Mouse (Mus musculus): ENCODE data around the gene Inafm1. TPM values are rescaled to one million over a fixed set of nuclear protein-coding genes. Genes with fewer than 3 reads are reported as not detected.

Gene Inafm1
- 9.3 TPM in 2 replicates for polyA plus RNA-seq (2014; fragmentation: Nextera tagmentation; extraction: Ambion mirVana)

DNA sequence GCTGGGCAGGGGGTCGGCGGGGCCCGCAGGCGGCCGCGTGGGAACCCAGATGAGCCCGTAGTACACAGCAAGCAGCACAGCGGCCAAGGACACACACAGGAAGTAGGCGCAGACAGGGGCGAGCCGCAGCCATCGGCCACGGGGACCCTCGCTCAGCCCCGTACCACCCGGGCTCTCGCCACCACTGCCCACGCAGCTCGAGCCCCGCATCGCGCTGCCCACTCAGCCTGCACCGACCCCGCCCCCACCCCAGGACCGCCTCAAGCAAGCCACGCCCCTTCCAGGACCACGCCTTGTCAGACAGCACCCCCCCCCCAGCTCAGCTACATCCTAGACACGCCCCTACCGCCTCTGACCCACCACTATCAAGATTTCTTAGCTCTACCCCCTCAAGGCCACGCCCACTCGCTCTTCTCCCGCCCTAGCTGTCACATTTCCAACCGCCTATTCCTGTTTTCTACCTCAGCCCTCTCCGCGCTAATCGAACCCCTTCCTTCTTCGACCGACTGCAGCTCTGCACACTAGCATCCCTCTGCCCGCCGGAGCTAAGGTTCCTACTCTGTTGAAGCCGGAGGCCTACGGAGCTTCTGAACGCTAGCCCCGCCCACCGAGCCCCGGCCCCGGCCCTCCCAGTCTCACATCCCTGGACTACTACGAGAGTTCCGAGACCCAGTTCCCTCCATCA lies at the start of gene Inafm1:
Inafm1 (minus strand) TSS at position 537 of the 685 bp plus-strand sequence.
- H3K9ac ChIP-seq (replicated peaks; ENCODE audit: low read length), result peak within 1 kb of the TSS; percentile 74
- peaks cover 8% of the 10 kb centered on the region for H3K4me1 ChIP-seq (ENCODE audit: control insufficient read depth, insufficient read depth, low read length)
- WGBS, result under 1% methylated on average over 37 of the region's 49 CpGs
- H3K27me3 ChIP-seq (ENCODE audit: control insufficient read depth, insufficient read depth, low read length), result no peaks in the 10 kb centered on the region
- ATAC-seq (replicated peaks; ENCODE audit: insufficient number of reproducible peaks, low FRiP score, low TSS enrichment, low read depth), result peak; percentile 80
- peak; percentile 97 for DNase-seq (ENCODE audit: low spot score)
- H3K4me3 ChIP-seq (ENCODE audit: low read depth, low read length), result peak within 1 kb of the TSS; percentile 75
- peak within 1 kb of the TSS; percentile 97 for H3K4me2 ChIP-seq (ENCODE audit: low read depth, low read length)
- peak within 1 kb of the TSS; percentile 82 for H3K27ac ChIP-seq (replicated peaks; ENCODE audit: low read depth, low read length)
- H3K36me3 ChIP-seq (replicated peaks; ENCODE audit: control insufficient read depth, insufficient read depth, low read depth, low read length), result no peaks in the 10 kb centered on the region; the same call in none of the 2 replicates
- H3K9me3 ChIP-seq (replicated peaks; ENCODE audit: control insufficient read depth, low read length), result no peaks in the 10 kb centered on the region

- Histone ChIP-seq H3K27ac (replicated peaks; ENCODE audit: low read depth, low read length) (no peak overlapping the region), H3K4me2 (ENCODE audit: low read depth, low read length) (no peak overlapping the region), H3K36me3 (replicated peaks; ENCODE audit: control insufficient read depth, insufficient read depth, low read depth, low read length) (no peaks in the 10 kb centered on the region; the same call in 1 of the 2 replicates), H3K4me3 (ENCODE audit: low read depth, low read length) (no peak overlapping the region), H3K27me3 (ENCODE audit: control insufficient read depth, insufficient read depth, low read length) (no peaks in the 10 kb centered on the region), H3K4me1 (ENCODE audit: control insufficient read depth, insufficient read depth, low read length) (no peaks in the 10 kb centered on the region), H3K9me3 (replicated peaks; ENCODE audit: control insufficient read depth, low read length) (no peaks in the 10 kb centered on the region), H3K9ac (replicated peaks; ENCODE audit: low read length) (no peak overlapping the region)
- no peak for DNase-seq (ENCODE audit: low spot score)
- ATAC-seq (replicated peaks; ENCODE audit: insufficient number of reproducible peaks, low FRiP score, low TSS enrichment, low read depth), result no peak
- WGBS, result 87% methylated on average over 6 of the region's 6 CpGs
Measured at GRCm38 (mm10) chr7:16320479-16320878, 47.1 kb upstream of the Inafm1 start.

DNA sequence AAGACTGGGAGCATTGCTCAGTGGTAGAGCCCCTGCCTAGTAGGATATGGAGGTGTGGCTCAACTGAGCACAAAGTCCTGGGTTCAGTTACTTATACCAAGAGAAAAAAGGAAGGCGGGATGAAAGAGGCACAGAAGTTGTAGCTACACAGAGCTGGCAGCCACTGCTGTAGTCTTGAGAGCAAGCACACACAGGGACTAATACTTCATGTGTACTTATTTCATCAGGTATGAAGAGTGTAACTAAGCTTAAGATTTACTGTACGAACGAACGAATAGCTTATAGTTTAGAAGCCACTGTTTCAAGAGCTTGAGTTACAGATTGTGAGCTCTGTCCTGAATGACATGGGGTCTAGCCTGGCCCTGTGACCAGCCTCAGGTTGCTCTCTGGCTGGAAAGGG lies 45.8 kb upstream of the Inafm1 start:
- H3K4me1 ChIP-seq (ENCODE audit: control insufficient read depth, insufficient read depth, low read length), result no peaks in the 10 kb centered on the region
- H3K27ac ChIP-seq (replicated peaks; ENCODE audit: low read depth, low read length), result no peak overlapping the region
- no peaks in the 10 kb centered on the region for H3K36me3 ChIP-seq (replicated peaks; ENCODE audit: control insufficient read depth, insufficient read depth, low read depth, low read length)
- no peak overlapping the region for H3K4me3 ChIP-seq (ENCODE audit: low read depth, low read length)
- no peak for ATAC-seq (replicated peaks; ENCODE audit: insufficient number of reproducible peaks, low FRiP score, low TSS enrichment, low read depth)
- 96% methylated on average over 4 of the region's 4 CpGs for WGBS
- no peaks in the 10 kb centered on the region for H3K9me3 ChIP-seq (replicated peaks; ENCODE audit: control insufficient read depth, low read length)
- H3K27me3 ChIP-seq (ENCODE audit: control insufficient read depth, insufficient read depth, low read length), result no peaks in the 10 kb centered on the region
- DNase-seq (ENCODE audit: low spot score), result no peak
- H3K9ac ChIP-seq (replicated peaks; ENCODE audit: low read length), result no peak overlapping the region
- H3K4me2 ChIP-seq (ENCODE audit: low read depth, low read length), result no peak overlapping the region

DNA sequence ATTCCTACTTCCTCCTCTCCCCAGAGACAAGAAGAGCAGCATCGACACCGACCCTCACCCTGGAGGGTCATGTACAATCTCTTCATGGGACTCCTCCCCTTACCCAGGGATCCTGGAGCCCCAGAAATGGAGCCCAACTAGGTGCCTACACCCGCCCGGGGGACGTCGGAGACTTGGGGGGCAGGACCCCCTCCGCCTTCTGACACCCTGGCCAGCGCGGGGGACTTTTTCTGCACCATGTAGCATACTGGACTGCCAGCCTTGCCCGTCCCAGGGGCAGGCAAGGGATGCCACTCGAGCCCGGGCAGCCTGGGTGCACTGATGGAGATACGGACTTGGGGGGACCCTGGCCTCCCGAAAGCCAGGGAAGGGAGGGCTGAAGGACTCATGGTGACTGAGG lies 43.7 kb upstream of the Inafm1 start:
- no peak overlapping the region for H3K4me3 ChIP-seq (ENCODE audit: low read depth, low read length)
- no peaks in the 10 kb centered on the region for H3K36me3 ChIP-seq (replicated peaks; ENCODE audit: control insufficient read depth, insufficient read depth, low read depth, low read length)
- no peak overlapping the region for H3K4me2 ChIP-seq (ENCODE audit: low read depth, low read length)
- no peaks in the 10 kb centered on the region for H3K9me3 ChIP-seq (replicated peaks; ENCODE audit: control insufficient read depth, low read length)
- no peak overlapping the region for H3K27ac ChIP-seq (replicated peaks; ENCODE audit: low read depth, low read length)
- DNase-seq (ENCODE audit: low spot score) (no peak), ATAC-seq (replicated peaks; ENCODE audit: insufficient number of reproducible peaks, low FRiP score, low TSS enrichment, low read depth) (no peak)
- peaks cover 2% of the 10 kb centered on the region; the same call in 1 of the 2 replicates for H3K27me3 ChIP-seq (ENCODE audit: control insufficient read depth, insufficient read depth, low read length)
- no peak overlapping the region for H3K9ac ChIP-seq (replicated peaks; ENCODE audit: low read length)
- 83% methylated on average over 14 of the region's 14 CpGs for WGBS
- H3K4me1 ChIP-seq (ENCODE audit: control insufficient read depth, insufficient read depth, low read length), result peaks cover 12% of the 10 kb centered on the region

DNA sequence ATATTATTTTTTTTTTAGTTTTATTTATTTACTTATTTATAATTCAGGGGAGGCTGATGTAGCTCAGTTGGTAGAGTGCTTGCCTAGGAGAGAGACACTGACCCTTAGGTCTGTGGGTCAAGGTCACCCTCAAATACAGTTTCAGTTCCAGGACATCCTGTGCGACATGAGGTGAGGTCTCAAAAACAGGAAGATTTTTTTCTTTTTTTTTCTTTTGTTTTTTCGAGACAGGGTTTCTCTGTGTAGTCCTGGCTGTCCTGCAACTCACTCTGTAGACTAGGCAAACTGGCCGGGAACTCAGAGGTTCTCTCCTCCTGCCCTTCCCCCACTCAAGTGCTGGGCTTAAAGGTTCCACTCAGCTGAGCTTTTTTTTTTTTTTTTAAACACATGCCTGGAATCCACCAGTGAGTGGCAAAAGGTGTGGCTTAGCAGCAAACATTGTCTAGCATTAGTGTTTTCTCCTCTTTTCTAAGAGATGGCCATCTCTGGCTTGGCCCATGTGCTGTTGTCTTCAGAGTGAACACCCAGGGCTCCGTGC lies 41.9 kb upstream of the Inafm1 start:
- Histone ChIP-seq H3K27me3 (ENCODE audit: control insufficient read depth, insufficient read depth, low read length) (peaks cover 6% of the 10 kb centered on the region; the same call in 1 of the 2 replicates), H3K36me3 (replicated peaks; ENCODE audit: control insufficient read depth, insufficient read depth, low read depth, low read length) (no peaks in the 10 kb centered on the region), H3K4me2 (ENCODE audit: low read depth, low read length) (no peak overlapping the region), H3K4me3 (ENCODE audit: low read depth, low read length) (no peak overlapping the region), H3K4me1 (ENCODE audit: control insufficient read depth, insufficient read depth, low read length) (peaks cover 18% of the 10 kb centered on the region), H3K9ac (replicated peaks; ENCODE audit: low read length) (no peak overlapping the region), H3K9me3 (replicated peaks; ENCODE audit: control insufficient read depth, low read length) (no peaks in the 10 kb centered on the region), H3K27ac (replicated peaks; ENCODE audit: low read depth, low read length) (no peak overlapping the region)
- 59% methylated on average over 4 of the region's 4 CpGs for WGBS
- ATAC-seq (replicated peaks; ENCODE audit: insufficient number of reproducible peaks, low FRiP score, low TSS enrichment, low read depth) (no peak), DNase-seq (ENCODE audit: low spot score) (no peak)

DNA sequence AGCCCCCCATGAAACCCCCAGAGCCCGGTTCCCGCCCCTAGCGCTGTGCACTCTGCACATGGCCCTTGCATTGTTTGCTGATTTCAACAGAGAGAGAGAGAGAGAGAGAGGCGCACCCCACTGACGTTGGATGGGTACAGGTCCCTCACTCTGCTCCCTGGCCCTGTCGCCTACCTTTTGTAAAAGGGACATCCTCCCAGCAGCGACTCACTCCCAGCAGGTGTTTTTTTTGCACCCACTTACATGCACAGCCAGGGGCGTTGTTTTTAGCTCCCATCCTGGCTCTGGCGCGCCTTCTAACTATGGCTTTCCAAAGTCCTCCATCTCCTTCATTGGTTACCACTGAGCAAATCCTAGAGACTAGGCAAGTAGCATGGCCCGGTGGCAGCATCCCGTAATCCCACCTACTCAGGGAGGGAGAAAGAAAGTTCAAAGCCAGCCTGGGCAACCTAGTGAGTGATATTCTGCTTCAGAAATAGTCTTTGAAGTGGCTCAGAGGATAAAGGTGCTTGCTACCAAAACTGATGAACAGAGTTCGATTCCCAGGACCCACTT lies 40.9 kb upstream of the Inafm1 start:
- H3K4me1 ChIP-seq (ENCODE audit: control insufficient read depth, insufficient read depth, low read length), result peaks cover 18% of the 10 kb centered on the region
- 0 out of 2 replicates have a peak, but pooled peaks have one; percentile 11 for ATAC-seq (replicated peaks; ENCODE audit: insufficient number of reproducible peaks, low FRiP score, low TSS enrichment, low read depth)
- H3K4me3 ChIP-seq (ENCODE audit: low read depth, low read length), result peak overlapping the region; percentile 71

DNA sequence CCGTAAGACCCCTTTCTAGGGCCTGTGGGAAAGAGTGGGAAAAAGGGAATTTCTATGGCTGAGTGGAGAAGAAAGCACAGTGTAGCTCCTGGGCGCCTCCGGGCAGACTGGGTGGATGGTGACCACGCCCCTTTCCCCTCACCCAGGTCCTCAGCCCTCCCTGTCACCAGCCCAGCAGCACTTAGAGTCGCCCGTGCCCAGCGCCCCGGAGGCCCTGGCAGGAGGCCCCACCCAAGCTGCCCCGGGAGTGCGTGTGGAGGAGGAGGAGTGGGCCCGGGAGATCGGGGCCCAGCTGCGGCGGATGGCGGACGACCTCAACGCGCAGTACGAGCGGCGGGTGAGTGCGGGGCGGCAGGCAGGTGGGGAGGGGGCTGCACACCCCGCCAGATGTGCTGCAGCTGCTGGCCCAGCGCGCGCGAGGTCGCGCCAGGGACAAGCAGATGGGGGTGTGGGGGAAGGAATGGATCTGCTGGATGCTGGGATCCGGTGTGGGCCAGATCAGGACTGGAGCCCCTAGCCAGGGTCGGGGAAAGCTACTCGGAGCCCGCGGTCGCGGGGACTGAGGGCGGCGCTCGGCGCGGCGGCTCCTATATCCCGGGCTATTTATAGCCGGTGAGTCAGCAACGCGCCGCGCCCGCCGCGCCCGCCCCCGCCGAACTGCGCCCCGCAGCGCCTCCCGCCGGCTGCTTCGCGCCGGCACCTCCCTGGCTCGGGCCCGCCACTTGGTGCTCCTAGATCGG lies 40.2 kb upstream of the Inafm1 start:
- peaks cover 18% of the 10 kb centered on the region for H3K4me1 ChIP-seq (ENCODE audit: control insufficient read depth, insufficient read depth, low read length)
- no peaks in the 10 kb centered on the region for H3K36me3 ChIP-seq (replicated peaks; ENCODE audit: control insufficient read depth, insufficient read depth, low read depth, low read length)
- peaks cover 11% of the 10 kb centered on the region; the same call in 1 of the 2 replicates for H3K27me3 ChIP-seq (ENCODE audit: control insufficient read depth, insufficient read depth, low read length)
- peak; percentile 46 for ATAC-seq (replicated peaks; ENCODE audit: insufficient number of reproducible peaks, low FRiP score, low TSS enrichment, low read depth)
- H3K9ac ChIP-seq (replicated peaks; ENCODE audit: low read length), result peak overlapping the region; percentile 76
- peak overlapping the region; percentile 100 for H3K4me2 ChIP-seq (ENCODE audit: low read depth, low read length)
- WGBS, result under 1% methylated on average over 58 of the region's 66 CpGs
- peak overlapping the region; percentile 75 for H3K27ac ChIP-seq (replicated peaks; ENCODE audit: low read depth, low read length)
- peak; percentile 84 for DNase-seq (ENCODE audit: low spot score)
- peak overlapping the region; percentile 71 for H3K4me3 ChIP-seq (ENCODE audit: low read depth, low read length)
- H3K9me3 ChIP-seq (replicated peaks; ENCODE audit: control insufficient read depth, low read length), result no peaks in the 10 kb centered on the region

More for the DNA sequence above, 40.9 kb upstream of the Inafm1 start:
- Histone ChIP-seq H3K9ac (replicated peaks; ENCODE audit: low read length) (peak overlapping the region; percentile 76), H3K36me3 (replicated peaks; ENCODE audit: control insufficient read depth, insufficient read depth, low read depth, low read length) (no peaks in the 10 kb centered on the region), H3K27ac (replicated peaks; ENCODE audit: low read depth, low read length) (peak overlapping the region; percentile 75), H3K4me2 (ENCODE audit: low read depth, low read length) (peak overlapping the region; percentile 100), H3K9me3 (replicated peaks; ENCODE audit: control insufficient read depth, low read length) (no peaks in the 10 kb centered on the region), H3K27me3 (ENCODE audit: control insufficient read depth, insufficient read depth, low read length) (peaks cover 11% of the 10 kb centered on the region; the same call in 1 of the 2 replicates)
- 13% methylated on average over 10 of the region's 13 CpGs for WGBS
- DNase-seq (ENCODE audit: low spot score), result peak; percentile 5

Data from embryonic facial prominence, embryonic 11.5 days (tissue).